Mouse (Mus musculus): ENCODE data around the gene Grid2ip.

The Grid2ip gene

GRCm38 (mm10) chr5:143410841-143411395 lies 53.8 kb downstream of the Grid2ip start:
- no peak for DNase-seq (ENCODE audit: low read depth, low spot score)

- DNase-seq (ENCODE audit: low read depth, low spot score): no peak
Observed at GRCm38 (mm10) chr5:143421484-143421883, 64.3 kb downstream of the Grid2ip start.

GRCm38 (mm10) chr5:143422990-143423389 lies 65.9 kb downstream of the Grid2ip start:
- no peak for DNase-seq (ENCODE audit: low read depth, low spot score)

- peak; percentile 59 for DNase-seq (ENCODE audit: low read depth, low spot score)
Observed at GRCm38 (mm10) chr5:143423899-143424519, 66.9 kb downstream of the Grid2ip start.

- DNase-seq (ENCODE audit: low read depth, low spot score): peak; percentile 83
Observed at GRCm38 (mm10) chr5:143434421-143434820, 77.3 kb downstream of the Grid2ip start.

GRCm38 (mm10) chr5:143441298-143441697 lies 84.2 kb downstream of the Grid2ip start:
- DNase-seq (ENCODE audit: low read depth, low spot score): no peak

DNA sequence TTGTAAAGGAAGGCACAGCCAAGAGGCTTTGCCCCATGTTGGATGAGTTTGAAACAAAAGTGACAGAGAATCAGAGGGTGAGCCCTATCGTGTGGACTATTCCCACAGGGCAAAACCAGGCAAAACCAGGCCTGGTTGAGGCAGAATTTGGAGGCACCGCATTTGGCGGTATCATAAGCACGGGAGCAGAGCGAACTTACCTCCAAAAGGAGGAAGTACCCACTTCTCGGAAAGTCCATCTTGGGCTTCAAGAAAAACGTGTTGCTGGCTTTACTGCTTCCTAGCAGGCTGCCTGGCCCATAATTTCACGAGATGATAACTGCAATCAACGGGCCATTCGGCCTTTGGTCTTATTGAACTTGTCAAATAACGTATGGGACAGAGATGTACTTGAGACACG lies 84.6 kb downstream of the Grid2ip start:
- no peak for DNase-seq (ENCODE audit: low read depth, low spot score)

Measured in ES-CJ7 (cell line).